Mouse (Mus musculus): ENCODE data around the gene Tln1. TPM values are rescaled to one million over a fixed set of nuclear protein-coding genes. Genes with fewer than 3 reads are reported as not detected.
"Not testable (repeated sequence)": the region's sequence is repeated elsewhere in the genome, so short reads cannot be mapped to it uniquely, and the experiment has no call there.

The Tln1 gene
- polyA plus RNA-seq (2016; fragmentation: Nextera tagmentation; extraction: Ambion mirVana): 71.0 and 73.9 TPM in 2 replicates

- Histone ChIP-seq H3K4me3 (peak within 1 kb of the TSS; percentile 93), H3K4me2 (replicated peaks) (peak within 1 kb of the TSS; percentile 82), H3K9me3 (no peaks in the 10 kb centered on the region), H3K9ac (peak within 1 kb of the TSS; percentile 95), H3K36me3 (peaks cover 27% of the 10 kb centered on the region), H3K4me1 (peaks cover 52% of the 10 kb centered on the region), H3K27ac (peak within 1 kb of the TSS; percentile 99), H3K27me3 (no peaks in the 10 kb centered on the region)
- ATAC-seq (ENCODE audit: insufficient number of reproducible peaks, insufficient read depth, low FRiP score, low TSS enrichment): peak; percentile 93
- under 1% methylated on average over 62 of the region's 62 CpGs for WGBS
Observed at GRCm38 (mm10) chr4:43561997-43562768, at the start of gene Tln1, which contains the start of gene Creb3. Tln1 (minus strand) TSS chr4:43562691. Creb3 (plus strand) TSS chr4:43562332.

GRCm38 (mm10) chr4:43604751-43605685, 42.5 kb upstream of the Tln1 start:
- no peaks in the 10 kb centered on the region for H3K36me3 ChIP-seq
- no peaks in the 10 kb centered on the region for H3K27me3 ChIP-seq
- no peak overlapping the region for H3K27ac ChIP-seq
- no peak overlapping the region for H3K4me3 ChIP-seq
- no peak overlapping the region for H3K4me2 ChIP-seq (replicated peaks)
- no peak for ATAC-seq (ENCODE audit: insufficient number of reproducible peaks, insufficient read depth, low FRiP score, low TSS enrichment)
- H3K9ac ChIP-seq: no peak overlapping the region
- WGBS: 79% methylated on average over 9 of the region's 9 CpGs
- no peaks in the 10 kb centered on the region for H3K9me3 ChIP-seq
- H3K4me1 ChIP-seq: no peaks in the 10 kb centered on the region

- whole genome bisulfite sequencing: 71% methylated on average over 3 of the region's 3 CpGs
- Histone ChIP-seq H3K4me1 (no peaks in the 10 kb centered on the region), H3K9ac (no peak overlapping the region), H3K9me3 (no peaks in the 10 kb centered on the region), H3K27ac (no peak overlapping the region), H3K4me2 (replicated peaks) (no peak overlapping the region), H3K27me3 (no peaks in the 10 kb centered on the region), H3K36me3 (no peaks in the 10 kb centered on the region), H3K4me3 (no peak overlapping the region)
- no peak for ATAC-seq (ENCODE audit: insufficient number of reproducible peaks, insufficient read depth, low FRiP score, low TSS enrichment)
Observed at GRCm38 (mm10) chr4:43604099-43604498, 41.6 kb upstream of the Tln1 start.

- no peak for ATAC-seq (ENCODE audit: insufficient number of reproducible peaks, insufficient read depth, low FRiP score, low TSS enrichment)
- 77% methylated on average over 9 of the region's 9 CpGs for WGBS
- no peaks in the 10 kb centered on the region for H3K36me3 ChIP-seq
- no peak overlapping the region for H3K4me2 ChIP-seq (replicated peaks)
- no peak overlapping the region for H3K4me3 ChIP-seq
- H3K4me1 ChIP-seq: no peaks in the 10 kb centered on the region
- H3K9ac ChIP-seq: no peak overlapping the region
- no peaks in the 10 kb centered on the region for H3K27me3 ChIP-seq
- no peak overlapping the region for H3K27ac ChIP-seq
- no peaks in the 10 kb centered on the region for H3K9me3 ChIP-seq
Observed at GRCm38 (mm10) chr4:43600195-43600934, 37.9 kb upstream of the Tln1 start.

- no peak for ATAC-seq (ENCODE audit: insufficient number of reproducible peaks, insufficient read depth, low FRiP score, low TSS enrichment)
- no peak overlapping the region for H3K4me2 ChIP-seq (replicated peaks)
- H3K4me1 ChIP-seq: no peaks in the 10 kb centered on the region
- no peak overlapping the region for H3K4me3 ChIP-seq
- H3K36me3 ChIP-seq: no peaks in the 10 kb centered on the region
- H3K9ac ChIP-seq: no peak overlapping the region
- H3K9me3 ChIP-seq: no peaks in the 10 kb centered on the region
- H3K27me3 ChIP-seq: no peaks in the 10 kb centered on the region
- H3K27ac ChIP-seq: no peak overlapping the region
- WGBS: 88% methylated on average over 7 of the region's 7 CpGs
Observed at GRCm38 (mm10) chr4:43598650-43599380, 36.3 kb upstream of the Tln1 start.

- 81% methylated on average over 4 of the region's 4 CpGs for WGBS
- H3K27ac ChIP-seq: no peak overlapping the region
- H3K9me3 ChIP-seq: no peaks in the 10 kb centered on the region
- H3K9ac ChIP-seq: no peak overlapping the region
- H3K4me2 ChIP-seq (replicated peaks): no peak overlapping the region
- no peaks in the 10 kb centered on the region for H3K27me3 ChIP-seq
- H3K36me3 ChIP-seq: no peaks in the 10 kb centered on the region
- ATAC-seq (ENCODE audit: insufficient number of reproducible peaks, insufficient read depth, low FRiP score, low TSS enrichment): no peak
- no peaks in the 10 kb centered on the region for H3K4me1 ChIP-seq
- H3K4me3 ChIP-seq: no peak overlapping the region
Observed at GRCm38 (mm10) chr4:43598200-43598599, 35.7 kb upstream of the Tln1 start.

- H3K9ac ChIP-seq; H3K4me3 ChIP-seq; H3K9me3 ChIP-seq; H3K27ac ChIP-seq; ATAC-seq (ENCODE audit: insufficient number of reproducible peaks, insufficient read depth, low FRiP score, low TSS enrichment); H3K36me3 ChIP-seq; H3K4me1 ChIP-seq; H3K27me3 ChIP-seq; H3K4me2 ChIP-seq (replicated peaks): not testable (repeated sequence)
- WGBS: 79% methylated on average over 2 of the region's 2 CpGs
Observed at GRCm38 (mm10) chr4:43596597-43596996, 34.1 kb upstream of the Tln1 start.

GRCm38 (mm10) chr4:43593453-43593852, 31.0 kb upstream of the Tln1 start:
- 67% methylated on average over 3 of the region's 3 CpGs for WGBS
- Histone ChIP-seq H3K36me3 (no peaks in the 10 kb centered on the region), H3K9me3 (no peaks in the 10 kb centered on the region), H3K4me1 (no peaks in the 10 kb centered on the region), H3K4me3 (no peak overlapping the region), H3K4me2 (replicated peaks) (no peak overlapping the region), H3K27me3 (no peaks in the 10 kb centered on the region), H3K27ac (no peak overlapping the region), H3K9ac (no peak overlapping the region)
- no peak for ATAC-seq (ENCODE audit: insufficient number of reproducible peaks, insufficient read depth, low FRiP score, low TSS enrichment)

GRCm38 (mm10) chr4:43591961-43592360, 29.5 kb upstream of the Tln1 start:
- ATAC-seq (ENCODE audit: insufficient number of reproducible peaks, insufficient read depth, low FRiP score, low TSS enrichment): no peak
- Histone ChIP-seq H3K4me3 (no peak overlapping the region), H3K27me3 (no peaks in the 10 kb centered on the region), H3K9me3 (no peaks in the 10 kb centered on the region), H3K4me1 (no peaks in the 10 kb centered on the region), H3K36me3 (no peaks in the 10 kb centered on the region), H3K27ac (no peak overlapping the region), H3K9ac (no peak overlapping the region), H3K4me2 (replicated peaks) (no peak overlapping the region)
- WGBS: 70% methylated on average over 3 of the region's 3 CpGs

GRCm38 (mm10) chr4:43591543-43591942, 29.1 kb upstream of the Tln1 start:
- no peaks in the 10 kb centered on the region for H3K9me3 ChIP-seq
- 84% methylated on average over 5 of the region's 5 CpGs for WGBS
- no peaks in the 10 kb centered on the region for H3K27me3 ChIP-seq
- H3K27ac ChIP-seq: no peak overlapping the region
- H3K4me1 ChIP-seq: no peaks in the 10 kb centered on the region
- H3K4me3 ChIP-seq: no peak overlapping the region
- no peak for ATAC-seq (ENCODE audit: insufficient number of reproducible peaks, insufficient read depth, low FRiP score, low TSS enrichment)
- no peaks in the 10 kb centered on the region for H3K36me3 ChIP-seq
- no peak overlapping the region for H3K9ac ChIP-seq
- no peak overlapping the region for H3K4me2 ChIP-seq (replicated peaks)

- H3K4me3 ChIP-seq: no peak overlapping the region
- H3K36me3 ChIP-seq: peaks cover 16% of the 10 kb centered on the region
- 39% methylated on average over 7 of the region's 7 CpGs for WGBS
- no peaks in the 10 kb centered on the region for H3K27me3 ChIP-seq
- no peak overlapping the region for H3K9ac ChIP-seq
- ATAC-seq (ENCODE audit: insufficient number of reproducible peaks, insufficient read depth, low FRiP score, low TSS enrichment): no peak
- no peak overlapping the region for H3K27ac ChIP-seq
- H3K4me2 ChIP-seq (replicated peaks): no peak overlapping the region
- H3K9me3 ChIP-seq: no peaks in the 10 kb centered on the region
- H3K4me1 ChIP-seq: no peaks in the 10 kb centered on the region
Observed at GRCm38 (mm10) chr4:43587681-43588080, 25.2 kb upstream of the Tln1 start.

All from embryonic facial prominence, embryonic 12.5 days (tissue).